Mouse (Mus musculus) lung, adult 2 months (tissue): ENCODE data around the gene Lrr1.

Source experiments
- CTCF ChIP-seq: fragments of 200-500 bp; IDR thresholded peaks from 2 replicates; pipeline ENCODE4 v1.5.1; 2011; ENCODE audit warnings: mild to moderate bottlenecking, low read length, control low read depth; ENCODE audit not compliant: insufficient read depth
- POLR2A ChIP-seq: fragments of 200-500 bp; IDR thresholded peaks from 2 replicates; pipeline ENCODE4 v1.6.1; 2011; ENCODE audit warnings: low read depth, mild to moderate bottlenecking, control low read depth, low read length, borderline replicate concordance; ENCODE audit errors: extremely low read depth

DNA sequence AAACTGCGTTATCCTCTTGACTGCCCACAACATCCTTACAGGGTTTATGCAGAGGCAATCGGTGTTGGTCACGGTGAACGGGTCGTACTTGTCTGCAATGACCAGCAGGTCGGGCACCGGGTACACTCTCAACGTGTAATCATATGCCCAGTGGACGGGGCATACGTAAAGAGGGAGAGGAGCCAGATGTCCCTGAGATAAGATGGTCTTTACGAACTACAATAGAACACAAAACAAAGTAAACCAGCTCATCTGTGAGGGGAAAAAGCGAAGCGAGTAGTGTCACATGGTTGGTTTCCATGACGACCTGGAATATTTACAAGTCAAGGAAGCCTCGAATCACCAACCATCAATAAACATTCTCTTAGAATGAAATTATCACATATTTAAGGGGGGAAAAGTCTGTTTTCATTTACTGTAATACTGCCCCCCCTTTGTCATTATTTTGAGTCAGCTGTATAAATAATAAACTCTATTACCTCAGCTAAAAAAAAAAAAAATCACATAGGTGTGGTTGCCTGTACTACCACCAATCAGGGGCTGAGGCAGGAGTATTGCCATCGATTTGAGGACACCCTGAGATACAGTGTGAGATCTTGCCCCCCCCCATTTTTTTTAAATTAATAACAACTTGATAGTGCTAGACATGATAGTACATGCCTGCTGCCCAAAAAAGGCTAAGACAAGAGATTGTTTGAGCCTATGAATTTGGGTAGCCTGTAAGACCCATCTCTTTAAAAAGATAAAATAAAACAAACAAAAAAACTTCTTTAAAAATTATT, 35.6 kb downstream of the Lrr1 start, which contains the start of gene Gm49384:
- no peak for TF ChIP-seq CTCF
- TF ChIP-seq POLR2A, result no peak
